Mouse (Mus musculus): ENCODE measurements around the gene Gstm4.
"Not testable (repeated sequence)": the region's sequence is repeated elsewhere in the genome, so short reads cannot be mapped to it uniquely, and the experiment has no call there.

Gstm4 gene

DNA sequence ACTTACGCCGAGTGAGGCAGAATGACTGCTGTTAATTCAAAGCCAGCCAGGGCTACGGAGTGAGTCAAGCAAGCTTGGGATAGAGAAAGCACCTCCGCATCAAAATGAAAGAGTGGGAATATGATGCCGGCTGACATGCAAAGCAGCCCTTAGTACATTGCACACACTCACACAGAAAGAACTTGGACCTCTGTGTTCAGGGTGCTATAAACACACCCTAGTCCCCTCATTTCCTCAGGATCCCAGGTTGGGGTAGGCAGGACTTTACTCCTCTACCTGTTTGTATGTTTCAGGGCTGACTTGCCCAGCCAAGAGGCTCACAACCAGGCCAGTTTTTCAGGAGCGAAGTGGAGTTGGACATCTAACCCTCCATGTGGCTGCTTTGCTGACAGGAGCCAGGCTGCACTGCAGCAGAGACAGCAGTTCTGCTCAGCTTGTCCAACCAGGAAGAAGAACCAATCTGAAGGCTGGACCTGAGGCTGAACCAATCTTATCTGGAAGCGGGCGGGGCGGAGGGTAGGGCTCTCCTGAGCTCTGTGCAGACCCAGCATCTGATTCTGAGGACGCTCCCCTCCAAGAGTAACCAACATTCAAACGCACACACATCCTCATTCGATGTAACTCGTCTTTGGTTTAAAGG, 24.7 kb upstream of the Gstm4 start:
- no peak for DNase-seq

DNA sequence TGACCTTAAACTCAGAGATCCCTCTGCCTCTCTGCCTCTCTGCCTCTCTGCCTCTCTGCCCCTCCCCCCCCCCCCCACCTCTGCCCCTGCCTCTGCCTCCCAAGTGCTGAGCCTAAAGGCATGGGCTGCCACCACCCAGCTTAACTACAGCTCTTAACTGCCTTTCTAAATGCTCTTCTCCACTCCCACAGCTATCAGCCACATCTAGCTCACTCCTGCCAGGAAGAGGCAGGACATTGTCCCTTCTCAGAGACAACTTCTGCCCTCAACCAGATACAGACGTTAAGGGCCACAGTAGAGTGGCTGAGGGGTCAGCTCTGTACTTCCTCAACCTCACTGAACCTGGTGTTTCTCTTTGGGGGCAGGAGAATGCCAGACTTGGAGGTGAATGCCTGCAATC, 24.1 kb upstream of the Gstm4 start:
- DNase-seq: no peak

DNA sequence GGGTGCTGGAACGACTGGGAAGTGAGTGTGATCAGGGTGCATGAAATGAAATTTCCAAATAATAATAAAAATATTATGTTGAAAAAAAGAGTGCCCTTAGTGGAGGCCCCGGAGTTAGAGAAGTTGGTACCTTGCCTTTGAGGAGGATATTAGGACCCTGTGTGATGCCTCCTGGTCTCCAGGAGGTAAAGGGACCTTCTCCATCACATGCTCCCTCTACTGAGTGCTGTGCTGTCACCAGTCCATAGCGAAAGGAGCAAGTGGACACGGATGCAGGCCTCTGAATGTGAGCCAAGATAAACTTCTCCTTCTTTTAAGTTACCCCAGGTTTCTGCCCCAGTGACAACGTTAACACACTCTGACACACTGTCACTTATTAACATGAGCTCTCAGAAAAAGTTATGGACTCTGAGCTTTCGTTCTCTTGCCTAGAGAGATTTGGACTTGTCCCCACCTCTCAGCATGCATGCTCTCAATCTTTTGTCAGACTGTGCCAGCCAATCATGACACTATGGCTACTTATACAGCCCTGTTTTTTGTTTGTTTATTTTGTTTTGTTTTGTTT, 22.8 kb upstream of the Gstm4 start:
- DNase-seq: no peak

DNA sequence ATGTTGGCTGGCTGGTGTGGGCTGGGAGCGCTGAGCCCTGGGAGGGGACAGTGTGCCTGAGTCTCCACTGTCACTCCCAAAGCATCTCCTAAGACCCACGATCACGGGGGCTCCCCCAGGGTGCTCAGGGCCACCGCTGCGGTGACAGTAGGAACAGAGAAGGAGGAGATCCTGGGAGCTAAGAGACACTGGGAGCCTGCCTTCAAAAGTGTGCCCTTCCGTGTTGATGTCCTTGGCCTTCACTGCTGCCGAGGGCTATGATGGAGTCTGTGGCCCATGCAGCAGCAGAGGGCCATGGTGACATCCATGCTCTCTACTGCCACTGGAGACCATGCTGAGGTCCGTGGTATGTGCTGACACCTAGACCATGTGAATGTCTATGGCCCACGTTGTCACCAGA, 20.9 kb upstream of the Gstm4 start:
- no peak for DNase-seq

DNA sequence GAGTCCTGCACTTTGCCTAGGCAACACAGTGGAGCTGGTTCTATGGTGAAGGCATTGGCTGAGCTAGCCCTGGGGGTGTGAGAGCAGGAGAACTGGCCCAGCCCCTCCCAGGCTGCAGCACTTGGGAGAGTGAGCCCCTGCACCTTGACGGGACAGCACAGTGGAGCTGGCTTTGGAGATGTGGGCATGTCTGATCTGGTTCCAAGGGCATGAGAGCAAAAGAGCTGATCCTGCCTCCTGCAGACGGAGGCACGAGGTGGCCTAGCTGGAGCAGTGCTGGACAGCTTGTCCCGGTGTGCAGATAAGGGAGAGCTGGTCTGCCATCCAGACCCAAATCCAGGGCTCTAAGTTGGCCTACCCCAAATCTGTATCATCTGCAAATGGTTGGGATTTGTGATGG, 20.0 kb upstream of the Gstm4 start:
- no peak for DNase-seq

DNA sequence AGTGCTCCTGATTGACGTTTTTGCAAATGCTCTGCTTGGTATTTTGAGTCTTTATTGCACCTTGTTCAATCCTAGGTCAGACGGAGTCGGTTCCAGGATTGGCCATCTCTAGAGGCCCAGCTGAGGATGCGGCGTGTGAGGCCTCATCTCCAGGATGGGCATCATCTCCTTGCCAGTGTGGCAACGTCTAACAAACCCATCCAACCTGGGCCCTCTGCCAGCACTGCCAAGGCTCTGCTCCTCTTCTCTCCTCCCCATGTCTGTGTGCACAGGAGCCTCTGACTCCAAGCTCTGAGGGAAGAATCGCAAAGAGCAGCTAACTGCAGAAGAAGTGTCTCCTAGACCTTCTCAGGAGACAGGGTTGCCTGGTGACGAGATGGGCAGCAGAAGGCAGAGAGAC, 18.0 kb upstream of the Gstm4 start:
- DNase-seq: no peak

DNA sequence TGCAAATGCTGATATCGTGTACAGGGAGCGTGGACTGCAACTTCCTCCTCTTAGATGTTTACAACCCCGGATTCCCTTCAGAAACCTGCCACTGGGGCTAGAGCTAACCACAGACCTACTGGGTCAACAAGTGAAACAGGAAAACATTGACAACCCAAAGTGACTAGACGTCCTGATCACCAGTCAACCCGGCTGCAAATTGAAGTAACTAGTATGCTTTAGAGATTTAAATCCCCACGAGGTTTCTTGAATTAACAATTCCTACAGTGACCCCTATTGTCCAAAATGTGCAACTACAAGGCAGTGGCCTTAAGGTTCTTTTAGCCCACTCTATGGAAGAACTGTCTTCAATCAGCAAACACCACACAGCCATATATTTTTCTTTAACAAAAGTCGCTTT, 16.7 kb upstream of the Gstm4 start:
- no peak for DNase-seq

DNA sequence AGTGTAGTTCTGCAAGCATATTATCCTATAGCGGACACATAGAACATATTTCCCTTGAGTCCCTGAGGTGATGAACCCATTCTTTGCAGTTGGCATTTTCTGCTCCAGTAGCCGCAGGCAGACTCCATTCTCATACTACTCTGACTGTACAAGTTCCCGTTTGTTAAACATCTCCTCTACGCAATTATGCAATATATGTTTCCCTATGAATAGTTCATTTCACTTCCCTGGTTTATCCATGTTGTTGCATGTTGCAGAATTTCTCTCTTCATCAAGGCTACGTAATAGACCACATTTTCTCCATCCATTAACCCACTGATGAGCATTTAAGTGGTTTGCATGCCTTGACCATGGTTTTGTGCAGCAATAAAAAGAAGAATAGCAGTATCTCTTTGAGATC, 5.8 kb upstream of the Gstm4 start:
- no peak for DNase-seq

DNA sequence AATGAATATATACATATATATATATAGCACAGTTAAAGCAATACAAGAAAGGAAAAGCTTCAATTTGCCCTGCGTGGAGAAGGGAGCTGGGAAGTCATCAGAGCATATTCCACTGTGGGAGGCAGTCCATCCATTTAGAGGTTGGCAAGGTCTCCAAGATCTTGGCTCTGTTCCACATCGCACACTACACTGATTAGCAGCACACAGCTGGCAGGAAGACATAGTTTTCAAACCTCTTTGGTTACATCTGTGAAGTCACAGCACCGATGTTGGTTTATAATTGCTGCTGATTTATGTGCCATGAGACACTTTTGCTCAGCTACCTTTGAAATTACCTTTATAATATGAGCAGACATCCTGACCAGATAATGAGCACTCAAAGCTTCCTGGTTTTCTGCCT, 3.6 kb upstream of the Gstm4 start:
- DNase-seq: no peak

DNA sequence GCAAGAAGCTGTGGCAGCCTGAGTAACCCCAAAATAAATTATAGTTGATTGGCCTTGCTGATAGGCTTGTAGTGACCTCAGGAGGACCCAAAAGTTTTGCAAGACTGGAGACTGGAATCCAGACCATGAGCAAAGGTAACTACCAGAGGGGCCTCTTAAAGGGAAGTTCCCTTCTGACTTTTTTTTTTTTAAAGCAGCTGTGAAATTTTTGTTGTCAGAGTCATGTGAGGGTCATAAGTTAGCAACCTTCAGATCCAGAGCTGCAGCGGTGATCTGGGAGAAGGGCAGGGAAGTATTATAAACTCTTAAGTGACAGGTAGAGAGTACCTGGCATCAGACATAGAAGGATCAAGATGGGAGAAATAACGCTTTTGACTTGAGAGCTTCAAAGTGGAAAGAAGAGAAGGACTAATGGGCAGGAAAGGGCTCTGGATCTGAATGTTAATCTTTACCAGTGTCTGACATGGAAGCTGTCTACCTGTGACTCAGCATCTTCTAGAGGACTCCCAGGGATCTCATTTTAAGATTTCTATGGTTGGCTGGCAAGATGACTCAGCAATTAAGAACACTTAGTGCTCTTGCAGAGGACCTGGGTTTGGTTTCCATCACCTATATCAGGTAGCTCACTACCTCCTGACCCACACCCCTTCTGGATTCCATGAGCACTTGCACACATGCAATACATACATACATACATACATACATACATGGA, 2.4 kb upstream of the Gstm4 start:
- DNase-seq: no peak

DNA sequence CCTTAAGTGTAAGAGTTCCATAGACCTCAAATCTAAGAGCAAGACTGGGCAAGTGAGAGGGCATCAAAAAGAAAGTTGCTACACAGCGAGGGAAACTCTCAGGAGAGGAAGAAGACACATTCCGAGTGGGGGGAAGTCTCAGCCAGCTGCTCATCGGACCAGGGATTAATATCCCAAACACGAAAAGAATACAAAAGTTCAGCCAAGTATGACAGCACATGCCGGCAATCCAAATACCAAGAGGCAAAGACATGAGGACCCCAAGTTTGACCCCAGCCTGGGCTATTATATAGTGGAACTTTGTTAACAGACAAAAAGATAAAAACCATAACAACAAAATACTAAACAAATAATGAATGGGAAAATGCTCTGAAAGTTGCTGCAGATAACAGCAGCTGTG, 11.5 kb downstream of the Gstm4 start:
- DNase-seq: no peak

DNA sequence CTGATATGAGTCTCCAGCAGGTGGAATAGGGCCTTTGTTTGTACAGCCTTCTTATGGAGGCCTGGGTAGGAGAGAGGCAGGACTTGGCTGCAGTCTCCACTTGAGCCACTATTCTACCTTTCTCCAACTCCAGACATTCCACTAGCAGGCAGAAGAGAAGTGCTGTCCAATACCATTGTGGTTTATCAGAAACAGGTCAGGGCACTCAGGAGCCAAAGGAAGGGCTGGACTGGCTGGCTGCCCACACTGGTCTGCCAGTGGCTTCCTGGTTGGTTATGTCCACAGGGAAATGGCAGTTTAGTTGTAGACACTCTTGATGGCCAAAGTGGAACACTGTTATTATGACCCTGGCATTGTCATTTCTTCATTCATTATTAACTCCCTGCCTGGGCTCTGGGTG, 12.6 kb downstream of the Gstm4 start:
- DNase-seq: no peak

DNA sequence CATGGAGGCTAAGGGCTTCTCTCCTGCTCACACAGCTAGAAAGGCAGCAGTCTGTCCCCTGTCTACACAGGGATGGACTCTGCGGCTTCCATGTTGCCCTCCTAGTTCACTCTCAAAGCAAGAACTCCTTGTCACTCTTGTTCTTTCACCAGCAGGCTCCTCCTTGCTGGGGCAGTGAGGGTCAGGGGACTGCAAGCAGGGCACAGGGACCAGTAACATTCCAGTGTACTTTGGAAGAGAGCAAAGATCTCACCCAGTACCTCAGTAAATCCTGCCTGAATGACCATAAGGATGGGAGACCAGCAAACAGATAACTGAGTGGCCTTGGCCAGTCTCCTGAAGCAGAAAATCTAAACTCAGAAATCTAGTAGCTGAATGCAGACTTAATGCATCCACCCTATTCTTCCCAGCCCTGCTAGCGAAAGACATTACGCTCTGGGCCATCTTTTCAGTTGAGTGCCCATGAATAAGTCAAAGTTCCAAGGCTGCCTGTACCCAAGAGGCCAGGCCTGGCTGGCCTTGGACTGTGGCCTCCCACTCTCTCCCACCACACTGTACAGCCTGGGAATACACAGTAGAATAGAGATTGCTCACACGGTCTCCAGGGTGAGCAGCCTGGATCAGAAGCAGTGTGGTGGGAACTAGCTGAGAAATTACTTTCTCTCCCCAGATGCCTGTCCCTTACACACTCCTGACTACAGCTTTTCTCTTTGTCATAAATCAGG, 15.9 kb downstream of the Gstm4 start:
- no peak for DNase-seq

DNA sequence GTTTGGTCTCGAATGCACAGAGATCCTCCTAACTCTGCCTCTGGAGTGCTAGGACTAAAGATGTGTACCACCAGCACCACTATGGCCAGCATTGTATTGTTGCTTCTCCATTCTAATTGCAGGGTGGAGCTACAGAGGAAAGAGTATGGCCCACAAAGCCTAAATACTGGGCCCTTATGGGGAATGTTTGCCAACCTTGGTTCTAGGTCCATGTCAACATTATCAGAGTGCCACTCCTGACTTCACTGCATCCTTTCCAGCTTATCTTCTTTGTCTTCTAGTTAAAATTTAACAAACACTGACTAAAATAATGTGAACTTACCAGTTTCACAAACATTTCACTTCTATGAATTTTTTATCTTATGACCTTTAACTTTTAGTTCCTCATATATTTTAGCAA, 18.1 kb downstream of the Gstm4 start:
- no peak for DNase-seq

DNA sequence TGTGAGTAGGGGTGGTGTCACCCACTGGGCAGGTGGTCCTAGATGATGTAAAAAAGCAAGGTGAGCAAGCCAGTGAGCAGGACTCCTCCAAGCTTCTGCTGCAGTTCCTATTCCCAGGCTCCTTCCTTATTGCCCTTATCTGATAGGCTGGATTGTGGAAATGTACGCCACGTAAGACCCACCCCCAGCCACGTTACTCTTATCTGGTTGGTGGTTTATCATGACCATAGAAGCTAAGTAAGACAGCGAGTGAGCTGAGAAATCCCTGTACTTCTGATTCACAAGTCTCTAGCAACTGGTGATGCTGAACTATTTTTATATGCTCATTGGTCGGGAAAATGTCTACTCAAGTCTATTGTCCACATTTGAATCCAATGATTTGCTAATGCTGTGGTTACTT, 18.6 kb downstream of the Gstm4 start:
- no peak for DNase-seq

DNA sequence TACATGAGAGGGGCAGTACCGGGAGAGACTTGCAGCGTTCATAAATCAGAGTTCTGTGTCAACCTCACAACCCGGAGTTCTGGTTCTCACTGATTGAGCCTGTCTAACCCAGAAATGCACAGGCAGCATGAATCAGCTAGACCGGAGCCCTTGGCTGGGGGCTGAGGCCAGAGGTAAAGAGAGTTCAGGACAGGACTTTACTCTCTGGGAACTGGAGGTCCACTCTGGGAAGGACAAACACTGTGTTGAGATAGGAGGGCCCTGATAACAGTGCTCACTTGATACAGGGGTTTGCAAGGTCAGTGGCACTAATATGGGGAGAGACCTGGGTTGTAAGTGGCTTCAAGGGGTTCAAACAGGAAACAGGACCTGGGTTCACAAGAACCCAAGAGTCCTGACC, 19.4 kb downstream of the Gstm4 start:
- DNase-seq: no peak

DNA sequence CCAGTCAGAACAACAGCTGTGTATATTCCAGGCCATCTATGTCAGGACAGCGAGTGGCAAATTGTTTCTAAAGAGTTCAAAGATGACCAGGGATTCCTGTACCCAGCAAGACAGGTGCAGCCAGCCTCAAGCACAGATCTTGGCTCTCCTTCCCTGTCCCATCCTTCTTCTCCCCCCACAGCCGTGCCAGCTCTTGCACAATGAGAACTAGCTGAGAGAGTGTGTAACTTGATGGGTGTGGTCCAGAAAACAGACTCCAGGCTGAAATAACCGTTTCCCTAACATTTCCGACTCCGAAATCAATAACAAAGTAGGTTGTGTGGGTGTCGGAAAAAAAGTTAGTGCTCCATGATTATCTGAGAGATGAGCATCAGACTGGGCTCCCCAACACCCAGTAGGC, 22.0 kb downstream of the Gstm4 start:
- DNase-seq: no peak

DNA sequence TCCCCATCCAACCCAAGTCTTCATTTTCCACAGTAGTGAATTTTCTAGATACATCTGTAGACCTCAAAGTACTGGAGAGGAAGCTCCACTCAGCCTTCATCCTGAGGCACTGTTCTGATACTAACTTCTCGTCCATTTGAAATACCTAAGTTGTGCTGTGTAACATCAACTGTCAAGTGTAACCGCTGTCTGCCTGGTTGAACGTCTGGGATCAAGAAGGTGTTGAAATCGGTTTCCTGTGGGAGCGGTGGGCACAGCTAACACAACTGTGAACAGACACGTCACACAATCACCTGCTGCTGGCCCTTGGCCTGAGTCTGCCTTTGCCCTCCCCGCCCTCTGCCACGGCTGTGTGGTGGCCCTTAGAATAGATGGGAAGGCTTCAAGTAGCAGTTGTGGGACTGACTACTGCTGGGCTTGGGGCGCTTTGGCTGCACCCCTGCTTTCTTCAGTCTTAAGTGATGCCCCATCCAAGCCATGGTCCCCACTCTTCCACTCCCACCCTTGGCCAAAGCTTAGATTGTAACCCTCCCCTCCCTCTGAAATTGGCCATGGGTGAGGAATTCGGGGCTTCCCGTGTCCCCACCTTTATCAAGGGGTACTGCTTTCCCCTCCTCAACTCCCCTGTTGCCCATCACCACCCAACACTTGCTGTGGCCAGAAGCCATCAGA, 24.2 kb downstream of the Gstm4 start:
- DNase-seq: not testable (repeated sequence)

DNA sequence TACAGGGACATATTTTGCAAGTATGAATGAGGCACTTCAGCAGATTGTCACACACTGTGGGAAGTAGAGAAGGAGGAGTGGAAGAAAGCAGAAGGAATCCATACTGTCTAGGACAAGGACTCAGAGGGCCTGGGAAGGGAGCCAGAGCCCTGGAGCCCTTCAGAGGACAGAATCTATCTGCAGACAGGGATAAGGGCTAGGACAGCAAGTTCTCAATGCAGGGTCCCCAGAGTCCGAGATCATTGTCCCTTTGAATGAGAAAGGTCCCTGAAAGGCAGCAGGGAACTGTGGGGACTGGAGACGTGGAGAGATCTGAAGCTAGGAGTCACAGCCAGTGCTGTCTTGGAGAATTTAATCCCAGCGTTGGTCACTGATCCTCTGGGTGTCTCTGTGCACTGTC, 25.5 kb downstream of the Gstm4 start:
- not testable (repeated sequence) for DNase-seq

DNA sequence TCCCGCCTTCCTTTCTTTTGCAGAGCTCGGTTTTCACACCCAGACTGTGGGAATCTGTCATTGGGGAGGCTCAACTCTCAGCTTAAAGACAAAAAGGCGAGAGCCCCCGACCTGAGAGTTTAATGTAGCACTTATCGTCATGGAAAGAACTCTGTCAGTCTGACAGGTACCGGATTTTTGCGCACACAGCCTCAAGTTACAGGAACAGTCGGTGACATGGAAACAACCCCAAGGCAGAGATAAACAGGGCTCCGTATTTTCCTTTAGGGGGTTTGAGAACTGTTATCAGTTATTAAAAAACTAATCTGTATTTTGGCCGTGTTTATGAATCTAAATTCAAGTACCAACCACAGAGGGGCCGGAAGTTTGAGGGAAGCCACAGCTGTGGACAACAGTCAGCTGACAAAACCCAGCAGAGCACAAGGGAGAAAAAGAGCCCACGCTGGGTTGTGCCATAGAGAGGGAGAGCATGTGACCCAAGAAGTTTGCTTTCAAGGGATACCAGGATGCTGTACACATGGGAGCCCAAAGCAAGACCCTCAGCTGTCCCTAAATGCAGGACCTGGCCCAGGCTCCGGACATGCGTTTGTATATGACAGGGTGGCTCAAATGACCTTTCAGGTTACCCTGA, 26.4 kb downstream of the Gstm4 start:
- DNase-seq: no peak

DNA sequence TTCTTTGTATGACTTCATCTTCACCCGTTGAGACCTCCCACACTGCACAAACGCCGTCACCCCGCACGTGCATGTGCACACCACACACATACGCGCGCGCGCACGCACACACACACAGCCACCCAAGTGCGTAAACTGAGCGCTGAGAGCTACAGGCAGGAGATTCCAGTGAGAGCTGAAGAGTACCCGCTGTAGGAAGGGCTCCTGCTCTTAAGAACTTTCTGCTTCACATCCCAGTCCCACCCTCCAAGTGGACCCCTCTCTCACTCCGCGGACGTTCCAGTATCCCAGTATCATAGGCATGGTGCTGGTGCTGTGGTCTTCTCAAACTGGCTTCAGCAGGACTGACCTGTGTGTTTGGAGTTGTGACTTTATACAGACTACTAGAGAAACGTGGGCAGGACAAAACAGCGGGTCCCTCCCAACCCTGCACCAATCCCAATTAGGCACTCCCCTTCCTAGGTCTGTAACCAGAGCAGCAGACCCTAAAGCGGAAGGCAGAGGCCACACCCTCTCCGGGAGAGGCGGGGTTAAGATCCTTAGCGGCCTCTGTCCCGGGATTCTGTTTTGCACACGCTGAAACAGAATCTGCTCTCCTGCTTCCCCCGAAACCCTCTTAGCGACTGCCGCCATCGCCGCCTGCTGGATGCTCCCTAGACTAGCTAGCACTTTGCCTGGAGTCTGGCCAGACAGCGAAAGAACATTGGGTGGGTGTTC, 27.1 kb downstream of the Gstm4 start, which contains the start of gene Gstm1:
Gene Gstm1 (minus strand): TSS at position 501 of the 717 bp plus-strand sequence.
- DNase-seq: peak; percentile 94

DNA sequence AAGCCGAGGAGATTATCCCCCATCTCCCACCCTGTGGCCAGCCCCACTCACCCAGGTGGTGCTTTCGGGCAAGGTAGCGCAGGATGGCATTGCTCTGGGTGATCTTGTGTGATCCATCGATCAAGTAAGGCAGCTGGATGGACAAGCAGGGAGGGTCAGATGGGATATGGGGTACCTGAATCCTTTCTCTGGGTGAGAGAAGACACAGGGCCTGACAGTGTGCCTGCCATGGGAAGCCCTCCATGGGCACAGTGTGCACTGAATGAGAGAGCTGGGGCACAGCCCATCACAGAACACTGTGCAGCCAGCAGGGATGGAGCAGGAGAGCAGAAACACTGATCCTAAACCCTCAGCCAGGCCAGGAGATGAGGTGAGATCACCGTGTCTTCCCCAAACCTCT, 28.2 kb downstream of the Gstm4 start:
- DNase-seq: not testable (repeated sequence)

Data from layer of hippocampus, adult 9-11 months (tissue).